Mouse (Mus musculus): ENCODE results near the gene Mdp1. TPM values are rescaled to one million over a fixed set of nuclear protein-coding genes. Genes with fewer than 3 reads are reported as not detected.
A peak's percentile ranks its signal among the peaks of the same experiment; 100 is the strongest.

Gene Mdp1
- total and polyA plus RNA-seq, 3 experiments: 35.7 to 49.1 (median 45.3) TPM

DNA sequence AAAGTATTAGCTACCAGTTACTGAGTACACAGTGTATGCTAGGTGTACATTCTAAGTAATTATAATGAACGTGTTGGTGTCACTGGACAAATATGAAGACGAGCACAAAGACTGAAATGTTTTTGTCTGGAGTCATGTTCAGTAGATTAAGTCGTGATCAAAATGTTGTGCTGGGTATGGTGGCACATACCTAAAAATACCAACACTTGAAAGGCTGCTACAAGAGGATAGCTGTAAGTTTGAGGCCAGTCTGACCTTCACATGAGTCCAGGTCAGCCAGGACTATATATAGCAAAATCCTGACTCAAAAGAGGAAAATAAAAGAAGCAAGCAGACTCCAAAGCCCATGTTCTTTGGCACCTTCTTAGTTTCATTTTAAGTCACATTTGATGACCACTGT is 3.4 kb downstream of the Mdp1 start:
- TF ChIP-seq EP300 (IDR thresholded peaks at IDR 0.05; ENCODE audit: insufficient read depth, low read depth, low read length) (no peak), POLR2A (IDR thresholded peaks at IDR 0.05; ENCODE audit: insufficient read depth, low read depth, low read length) (no peak), CTCF (IDR thresholded peaks at IDR 0.05) (no peak)
- Histone ChIP-seq H3K36me3 (ENCODE audit: control insufficient read depth, insufficient read depth, low read length) (peaks cover 12% of the 10 kb centered on the region; the same call in 1 of the 2 replicates), H3K27ac (peak overlapping the region; percentile 88), H3K79me2 (replicated peaks; ENCODE audit: control insufficient read depth, insufficient read depth, low read length) (no peaks in the 10 kb centered on the region), H3K9ac (ENCODE audit: low read depth, low read length) (no peak overlapping the region), H3K4me3 (no peak overlapping the region), H3K27me3 (ENCODE audit: control insufficient read depth, insufficient read depth, low read length) (no peaks in the 10 kb centered on the region), H3K4me1 (ENCODE audit: control insufficient read depth, insufficient read depth, low read length) (peaks cover 1% of the 10 kb centered on the region)
- 48% methylated on average over 3 of the region's 3 CpGs for WGBS
- no peak for DNase-seq
- intact Hi-C loops (cut with DNase I): no loop called here

DNA sequence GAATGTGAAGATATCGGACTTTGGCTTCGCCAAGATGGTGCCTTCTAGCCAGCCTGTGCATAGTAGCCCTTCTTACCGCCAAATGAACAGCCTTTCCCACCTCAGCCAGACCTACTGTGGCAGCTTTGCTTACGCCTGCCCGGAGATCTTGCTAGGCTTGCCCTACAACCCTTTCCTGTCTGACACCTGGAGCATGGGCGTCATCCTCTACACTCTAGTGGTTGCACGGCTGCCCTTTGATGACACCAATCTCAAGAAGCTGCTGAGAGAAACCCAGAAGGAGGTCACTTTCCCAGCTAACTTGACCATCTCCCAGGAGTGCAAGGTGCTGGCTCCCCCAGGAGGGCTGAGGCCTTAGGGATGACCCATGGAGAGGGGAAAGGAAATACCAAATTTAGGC is 8.8 kb downstream of the Mdp1 start:
- TF ChIP-seq EP300 (IDR thresholded peaks at IDR 0.05; ENCODE audit: insufficient read depth, low read depth, low read length) (no peak), CTCF (IDR thresholded peaks at IDR 0.05) (no peak), POLR2A (IDR thresholded peaks at IDR 0.05; ENCODE audit: insufficient read depth, low read depth, low read length) (no peak)
- Histone ChIP-seq H3K9ac (ENCODE audit: low read depth, low read length) (no peak overlapping the region), H3K36me3 (ENCODE audit: control insufficient read depth, insufficient read depth, low read length) (no peaks in the 10 kb centered on the region), H3K4me3 (no peak overlapping the region), H3K27me3 (ENCODE audit: control insufficient read depth, insufficient read depth, low read length) (no peaks in the 10 kb centered on the region), H3K27ac (no peak overlapping the region), H3K79me2 (replicated peaks; ENCODE audit: control insufficient read depth, insufficient read depth, low read length) (no peaks in the 10 kb centered on the region), H3K4me1 (ENCODE audit: control insufficient read depth, insufficient read depth, low read length) (no peaks in the 10 kb centered on the region)
- intact Hi-C loops (cut with DNase I): no loop called here
- DNase-seq: no peak
- WGBS: 80% methylated on average over 7 of the region's 7 CpGs

DNA sequence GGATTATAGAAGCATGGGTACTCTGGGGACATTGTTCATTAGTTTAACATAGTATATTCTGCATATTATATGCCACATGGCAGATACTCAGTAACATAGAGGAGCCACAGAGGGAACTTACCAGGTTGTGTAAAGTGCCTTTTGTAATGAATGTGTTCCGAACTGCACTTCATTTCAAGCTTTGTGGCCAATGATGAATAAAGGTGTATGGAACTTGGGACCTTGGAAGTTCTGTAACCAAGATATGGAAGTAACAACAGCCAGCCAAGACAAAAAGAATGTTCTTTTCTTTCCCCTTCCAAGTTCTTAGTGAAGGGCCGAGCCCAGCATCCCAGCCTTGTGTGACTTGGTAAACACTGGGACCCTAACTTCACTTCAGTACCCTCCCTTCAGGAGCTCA is 10.4 kb downstream of the Mdp1 start, which contains the start of gene Tssk4:
Gene Tssk4, plus strand, starts transcription at position 301 of the 400 bp plus-strand sequence.
- H3K27me3 ChIP-seq (ENCODE audit: control insufficient read depth, insufficient read depth, low read length): no peaks in the 10 kb centered on the region
- H3K4me3 ChIP-seq: no peak within 1 kb of the TSS
- intact Hi-C loops (cut with DNase I): no loop called here
- WGBS: 90% methylated on average over 2 of the region's 2 CpGs
- H3K4me1 ChIP-seq (ENCODE audit: control insufficient read depth, insufficient read depth, low read length): no peaks in the 10 kb centered on the region
- TF ChIP-seq CTCF (IDR thresholded peaks at IDR 0.05): no peak
- no peak for TF ChIP-seq EP300 (IDR thresholded peaks at IDR 0.05; ENCODE audit: insufficient read depth, low read depth, low read length)
- no peak for TF ChIP-seq POLR2A (IDR thresholded peaks at IDR 0.05; ENCODE audit: insufficient read depth, low read depth, low read length)
- no peak within 1 kb of the TSS for H3K9ac ChIP-seq (ENCODE audit: low read depth, low read length)
- no peak within 1 kb of the TSS for H3K27ac ChIP-seq
- DNase-seq: no peak
- H3K36me3 ChIP-seq (ENCODE audit: control insufficient read depth, insufficient read depth, low read length): no peaks in the 10 kb centered on the region
- H3K79me2 ChIP-seq (replicated peaks; ENCODE audit: control insufficient read depth, insufficient read depth, low read length): no peaks in the 10 kb centered on the region

DNA sequence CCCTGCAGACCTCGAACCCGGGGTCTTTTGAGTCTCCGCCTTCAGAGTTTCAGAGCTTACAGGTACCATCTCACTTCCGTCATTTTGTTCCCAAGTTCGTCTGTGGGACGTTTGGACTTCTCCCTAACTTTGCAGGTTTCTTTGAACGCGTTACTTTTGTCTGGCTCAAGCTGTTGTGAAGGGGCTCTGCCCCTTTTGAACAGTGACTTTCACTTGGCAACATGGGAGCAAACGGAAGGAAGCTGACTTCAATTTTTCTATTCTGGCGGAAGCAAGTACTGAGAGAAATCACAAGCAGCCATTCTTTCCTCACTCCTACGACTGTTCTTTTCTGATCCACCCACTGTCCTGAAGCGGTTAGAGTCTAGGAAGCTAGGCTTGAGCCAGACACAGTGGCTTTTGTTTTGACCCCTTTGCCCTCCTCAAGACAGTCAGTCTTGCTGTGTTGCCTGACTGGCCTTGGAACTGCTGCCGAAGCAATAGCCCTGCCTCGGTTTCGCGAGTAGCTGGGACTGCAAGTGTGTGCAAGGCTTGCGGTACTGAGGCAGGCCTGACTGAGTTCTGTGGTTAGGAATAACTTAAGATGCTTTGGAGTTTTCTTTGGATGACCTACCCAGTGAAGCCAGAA is 15.9 kb downstream of the Mdp1 start:
- no peaks in the 10 kb centered on the region for H3K27me3 ChIP-seq (ENCODE audit: control insufficient read depth, insufficient read depth, low read length)
- peaks cover 5% of the 10 kb centered on the region for H3K4me1 ChIP-seq (ENCODE audit: control insufficient read depth, insufficient read depth, low read length)
- H3K9ac ChIP-seq (ENCODE audit: low read depth, low read length): peak overlapping the region; percentile 25
- H3K36me3 ChIP-seq (ENCODE audit: control insufficient read depth, insufficient read depth, low read length): no peaks in the 10 kb centered on the region
- H3K4me3 ChIP-seq: peak overlapping the region; percentile 95
- H3K79me2 ChIP-seq (replicated peaks; ENCODE audit: control insufficient read depth, insufficient read depth, low read length): 0 out of 2 replicates have a peak, but pooled peaks cover 2% of the 10 kb centered on the region
- no peak for DNase-seq
- no peak for TF ChIP-seq EP300 (IDR thresholded peaks at IDR 0.05; ENCODE audit: insufficient read depth, low read depth, low read length)
- TF ChIP-seq CTCF (IDR thresholded peaks at IDR 0.05): no peak
- 0 out of 2 replicates have a peak, but pooled peaks have one; percentile 12 for TF ChIP-seq POLR2A (IDR thresholded peaks at IDR 0.05; ENCODE audit: insufficient read depth, low read depth, low read length)
- 9% methylated on average over 17 of the region's 17 CpGs for WGBS
- peak overlapping the region; percentile 100; the same call in 1 of the 2 replicates for H3K27ac ChIP-seq
- intact Hi-C loops (cut with DNase I): loop anchor here (5.0 kb wide), 1 partner anchor 78 kb away; the partner anchor contains the start of gene Rabggta

DNA sequence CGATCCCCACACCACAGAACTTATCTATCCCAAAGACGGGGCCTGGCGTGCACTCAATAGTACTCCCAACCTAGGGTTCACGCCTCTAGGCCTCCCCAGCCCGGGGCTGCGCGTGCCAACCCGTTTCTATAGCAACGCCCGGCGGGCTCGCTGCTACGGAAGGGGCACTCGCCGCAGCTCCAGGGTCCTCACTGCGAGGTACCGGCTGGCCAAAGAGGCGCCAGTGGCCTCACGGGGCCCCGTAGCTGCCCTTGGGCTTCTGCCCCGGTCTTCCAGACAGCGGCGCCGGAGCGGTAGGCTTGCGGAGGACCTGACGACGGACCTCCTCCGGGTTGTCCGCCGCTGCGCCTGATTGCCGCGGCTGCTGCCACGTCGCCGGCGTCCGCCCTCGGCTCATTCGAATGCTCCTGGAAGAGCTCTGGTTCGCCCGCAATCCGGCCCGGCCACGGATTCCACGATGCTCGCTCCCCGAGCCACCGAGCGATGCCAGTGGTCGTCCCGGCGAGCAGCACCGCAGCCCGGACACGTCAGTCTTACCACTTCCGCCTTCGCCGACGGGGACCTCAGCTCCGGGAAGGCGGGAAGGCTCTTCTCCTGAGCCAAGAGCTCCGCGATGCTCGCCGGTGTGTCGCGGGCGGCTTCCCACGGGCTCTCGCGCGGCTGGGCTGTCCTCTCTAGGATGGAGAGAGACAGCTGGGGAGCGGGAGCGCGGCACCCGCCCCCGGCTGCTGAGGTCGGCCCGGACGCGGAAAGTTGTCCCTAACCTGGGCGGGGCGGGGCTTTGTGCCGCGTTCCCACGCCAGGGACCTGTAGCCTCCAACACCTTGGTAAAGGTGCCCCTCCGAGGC is 17.0 kb downstream of the Mdp1 start, which contains the start of gene Tm9sf1:
Gene Tm9sf1, minus strand, starts transcription at position 747 of the 848 bp plus-strand sequence.
- Histone ChIP-seq H3K79me2 (replicated peaks; ENCODE audit: control insufficient read depth, insufficient read depth, low read length) (0 out of 2 replicates have a peak, but pooled peaks cover 2% of the 10 kb centered on the region), H3K9ac (ENCODE audit: low read depth, low read length) (peak within 1 kb of the TSS; percentile 88), H3K27me3 (ENCODE audit: control insufficient read depth, insufficient read depth, low read length) (no peaks in the 10 kb centered on the region), H3K4me3 (peak within 1 kb of the TSS; percentile 95), H3K36me3 (ENCODE audit: control insufficient read depth, insufficient read depth, low read length) (no peaks in the 10 kb centered on the region), H3K27ac (peak within 1 kb of the TSS; percentile 100), H3K4me1 (ENCODE audit: control insufficient read depth, insufficient read depth, low read length) (peaks cover 5% of the 10 kb centered on the region)
- under 1% methylated on average over 89 of the region's 89 CpGs for WGBS
- intact Hi-C loops (cut with DNase I): loop anchor here (2.0 to 5.0 kb wide), 3 partner anchors 18 to 79 kb away; partner anchors contain the start of genes Mdp1 and Rabggta
- DNase-seq: peak; percentile 94
- no peak for TF ChIP-seq EP300 (IDR thresholded peaks at IDR 0.05; ENCODE audit: insufficient read depth, low read depth, low read length)
- peak; percentile 47; the same call in 1 of the 2 replicates for TF ChIP-seq POLR2A (IDR thresholded peaks at IDR 0.05; ENCODE audit: insufficient read depth, low read depth, low read length)
- TF ChIP-seq CTCF (IDR thresholded peaks at IDR 0.05): peak; percentile 27; the same call in 1 of the 2 replicates

Data from heart, adult 2 months (tissue).